Mouse (Mus musculus): ENCODE measurements around the gene Elmo3. TPM values are rescaled to one million over a fixed set of nuclear protein-coding genes. Genes with fewer than 3 reads are reported as not detected.
A peak's percentile ranks its signal among the peaks of the same experiment; 100 is the strongest.

Elmo3 gene
- total and polyA plus RNA-seq, 2 experiments from 2014 or later = 0.71 to 0.81 TPM

- H3K27me3 ChIP-seq (ENCODE audit: insufficient read depth, low read length) = peaks cover 47% of the 10 kb centered on the region
- no peak for TF ChIP-seq CTCF (IDR thresholded peaks at IDR 0.05)
- ATAC-seq (ENCODE audit: low FRiP score) = no peak
- WGBS = 67% methylated on average over 7 of the region's 7 CpGs
- no peaks in the 10 kb centered on the region for H3K9me3 ChIP-seq (ENCODE audit: low read length)
- DNase-seq (ENCODE audit: low spot score) = no peak
- H3K4me1 ChIP-seq (ENCODE audit: insufficient read depth, low read length) = no peaks in the 10 kb centered on the region
- H3K4me2 ChIP-seq (ENCODE audit: low read depth, low read length, poor library complexity, severe bottlenecking) = no peak overlapping the region
- H3K4me3 ChIP-seq (ENCODE audit: low read depth, low read length) = no peak overlapping the region
- H3K9ac ChIP-seq (replicated peaks; ENCODE audit: low read length, poor library complexity, severe bottlenecking) = no peak overlapping the region
- H3K27ac ChIP-seq (ENCODE audit: low read depth, low read length) = no peak overlapping the region
- no peaks in the 10 kb centered on the region for H3K36me3 ChIP-seq (ENCODE audit: insufficient read depth, low read length)
These were observed 44.9 kb upstream of the Elmo3 start for GRCm38 (mm10) chr8:105260371-105261099.

- Histone ChIP-seq H3K27ac (ENCODE audit: low read depth, low read length) (no peak overlapping the region), H3K4me3 (ENCODE audit: low read depth, low read length) (no peak overlapping the region), H3K4me2 (ENCODE audit: low read depth, low read length, poor library complexity, severe bottlenecking) (no peak overlapping the region), H3K9ac (replicated peaks; ENCODE audit: low read length, poor library complexity, severe bottlenecking) (no peak overlapping the region), H3K27me3 (ENCODE audit: insufficient read depth, low read length) (peaks cover 56% of the 10 kb centered on the region), H3K36me3 (ENCODE audit: insufficient read depth, low read length) (no peaks in the 10 kb centered on the region), H3K4me1 (ENCODE audit: insufficient read depth, low read length) (no peaks in the 10 kb centered on the region), H3K9me3 (ENCODE audit: low read length) (no peaks in the 10 kb centered on the region)
- no peak for DNase-seq (ENCODE audit: low spot score)
- no peak for TF ChIP-seq CTCF (IDR thresholded peaks at IDR 0.05)
- no peak for ATAC-seq (ENCODE audit: low FRiP score)
- 87% methylated on average over 12 of the region's 12 CpGs for WGBS
These were observed 43.9 kb upstream of the Elmo3 start for GRCm38 (mm10) chr8:105261326-105261980.

DNA sequence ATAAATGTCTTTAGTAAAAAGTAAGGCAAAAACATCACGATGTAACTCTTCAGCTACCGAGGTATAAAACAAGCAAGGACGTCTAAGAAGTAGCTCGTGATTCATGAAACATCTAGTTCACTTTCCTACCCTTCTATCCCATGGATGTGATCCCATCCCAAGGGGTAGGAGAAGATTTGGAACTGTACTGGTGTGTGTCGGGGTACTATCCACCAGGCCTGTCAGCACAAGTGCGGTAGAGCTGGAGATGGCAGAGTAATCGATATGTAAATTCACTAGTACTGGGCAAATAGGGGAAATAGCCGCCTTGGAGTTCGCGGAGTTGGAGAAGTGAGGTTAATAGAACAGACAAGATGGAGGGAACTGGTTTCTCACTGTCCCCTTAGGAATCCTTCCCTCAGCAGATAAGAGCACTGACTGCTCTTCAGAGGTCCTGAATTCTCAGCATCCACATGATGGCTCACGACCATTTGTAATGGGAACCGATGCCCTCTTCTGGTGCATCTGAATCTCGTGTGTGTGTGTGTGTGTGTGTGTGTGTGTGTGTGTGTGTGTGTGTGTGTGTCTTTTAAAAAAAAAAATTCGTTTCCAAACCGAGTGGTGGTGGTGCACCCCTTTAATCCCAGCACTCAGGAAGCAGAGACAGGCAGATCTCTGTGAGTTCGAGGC is 42.0 kb upstream of the Elmo3 start:
- Histone ChIP-seq H3K36me3 (ENCODE audit: insufficient read depth, low read length) (no peaks in the 10 kb centered on the region), H3K27me3 (ENCODE audit: insufficient read depth, low read length) (peaks cover 63% of the 10 kb centered on the region), H3K4me1 (ENCODE audit: insufficient read depth, low read length) (no peaks in the 10 kb centered on the region), H3K4me2 (ENCODE audit: low read depth, low read length, poor library complexity, severe bottlenecking) (no peak overlapping the region), H3K9ac (replicated peaks; ENCODE audit: low read length, poor library complexity, severe bottlenecking) (no peak overlapping the region), H3K9me3 (ENCODE audit: low read length) (no peaks in the 10 kb centered on the region), H3K4me3 (ENCODE audit: low read depth, low read length) (no peak overlapping the region), H3K27ac (ENCODE audit: low read depth, low read length) (no peak overlapping the region)
- peak; percentile 51 for TF ChIP-seq CTCF (IDR thresholded peaks at IDR 0.05)
- WGBS = 43% methylated on average over 16 of the region's 16 CpGs
- no peak for ATAC-seq (ENCODE audit: low FRiP score)
- no peak for DNase-seq (ENCODE audit: low spot score)

GRCm38 (mm10) chr8:105264024-105264982 is 41.1 kb upstream of the Elmo3 start, which contains the start of the genes Tradd and Fbxl8:
TSS of gene Tradd (minus strand) at chr8:105264609.
TSS of gene Fbxl8 (plus strand) at chr8:105264648.
- ATAC-seq (ENCODE audit: low FRiP score) = no peak
- Histone ChIP-seq H3K4me2 (ENCODE audit: low read depth, low read length, poor library complexity, severe bottlenecking) (peak within 1 kb of the TSS; percentile 95), H3K9ac (replicated peaks; ENCODE audit: low read length, poor library complexity, severe bottlenecking) (peak within 1 kb of the TSS; percentile 51), H3K4me3 (ENCODE audit: low read depth, low read length) (peak within 1 kb of the TSS; percentile 67), H3K4me1 (ENCODE audit: insufficient read depth, low read length) (no peaks in the 10 kb centered on the region), H3K36me3 (ENCODE audit: insufficient read depth, low read length) (no peaks in the 10 kb centered on the region), H3K27me3 (ENCODE audit: insufficient read depth, low read length) (peaks cover 54% of the 10 kb centered on the region), H3K9me3 (ENCODE audit: low read length) (no peaks in the 10 kb centered on the region), H3K27ac (ENCODE audit: low read depth, low read length) (no peak within 1 kb of the TSS)
- WGBS = 1% methylated on average over 53 of the region's 54 CpGs
- TF ChIP-seq CTCF (IDR thresholded peaks at IDR 0.05) = peak; percentile 6; the same call in 1 of the 2 replicates
- DNase-seq (ENCODE audit: low spot score) = no peak

- DNase-seq (ENCODE audit: low spot score) (no peak), ATAC-seq (ENCODE audit: low FRiP score) (no peak)
- Histone ChIP-seq H3K9ac (replicated peaks; ENCODE audit: low read length, poor library complexity, severe bottlenecking) (no peak overlapping the region), H3K27me3 (ENCODE audit: insufficient read depth, low read length) (peaks cover 58% of the 10 kb centered on the region), H3K27ac (ENCODE audit: low read depth, low read length) (no peak overlapping the region), H3K36me3 (ENCODE audit: insufficient read depth, low read length) (no peaks in the 10 kb centered on the region), H3K4me2 (ENCODE audit: low read depth, low read length, poor library complexity, severe bottlenecking) (peak overlapping the region; percentile 95; the same call in 1 of the 2 replicates), H3K4me1 (ENCODE audit: insufficient read depth, low read length) (no peaks in the 10 kb centered on the region), H3K9me3 (ENCODE audit: low read length) (no peaks in the 10 kb centered on the region), H3K4me3 (ENCODE audit: low read depth, low read length) (no peak overlapping the region)
- WGBS = 13% methylated on average over 10 of the region's 10 CpGs
- no peak for TF ChIP-seq CTCF (IDR thresholded peaks at IDR 0.05)
These were observed 40.3 kb upstream of the Elmo3 start for GRCm38 (mm10) chr8:105265128-105265527.
